Mouse (Mus musculus): Measurements from ENCODE around the gene Evx2. TPM values are rescaled to one million over a fixed set of nuclear protein-coding genes. Genes with fewer than 3 reads are reported as not detected.

Gene Evx2
- total RNA-seq, 2 experiments from 2014 or later, result not detected

- DNase-seq (ENCODE audit: low spot score in 2 of 2), result no peak
Measured at GRCm38 (mm10) chr2:74642431-74642830, 16.9 kb downstream of the Evx2 start.

- no peak for DNase-seq (ENCODE audit: low spot score in 2 of 2)
Measured at GRCm38 (mm10) chr2:74635412-74635811, 23.9 kb downstream of the Evx2 start.

GRCm38 (mm10) chr2:74620368-74620767 is 39.0 kb downstream of the Evx2 start:
- DNase-seq (ENCODE audit: low spot score in 2 of 2), result no peak

- no peak for DNase-seq (ENCODE audit: low spot score in 2 of 2)
Measured at GRCm38 (mm10) chr2:74619676-74620246, 39.6 kb downstream of the Evx2 start.

- no peak for DNase-seq (ENCODE audit: low spot score in 2 of 2)
Measured at GRCm38 (mm10) chr2:74617706-74618105, 41.7 kb downstream of the Evx2 start.

GRCm38 (mm10) chr2:74611406-74611805 is 48.0 kb downstream of the Evx2 start:
- DNase-seq (ENCODE audit: low spot score in 2 of 2), result no peak

- DNase-seq (ENCODE audit: low spot score in 2 of 2), result no peak
Measured at GRCm38 (mm10) chr2:74609350-74609749, 50.0 kb downstream of the Evx2 start.

- no peak for DNase-seq (ENCODE audit: low spot score in 2 of 2)
Measured at GRCm38 (mm10) chr2:74606087-74606760, 53.1 kb downstream of the Evx2 start.

GRCm38 (mm10) chr2:74604011-74604410 is 55.3 kb downstream of the Evx2 start:
- DNase-seq (ENCODE audit: low spot score in 2 of 2), result no peak

Small RNA genes lying within 50 kb of the gene (microRNA-seq; reads per million reads assigned to microRNA genes)
- gene Gm44463, result 0 reads per million in 2 experiments

Other genes starting within 250 kb of the Evx2 start
- gene Lnpk, start 80.1 kb downstream of the Evx2 start, total RNA-seq (2021), result 10 to 100 TPM; 55.3 to 55.4 TPM
- not detected for gene Hoxd13, start 8.8 kb upstream of the Evx2 start, total RNA-seq (2021)
- gene Hoxd12, start 15.5 kb upstream of the Evx2 start, total RNA-seq (2021), result not detected
- gene Hoxd11, start 20.0 kb upstream of the Evx2 start, total RNA-seq (2021), result not detected
- not detected for gene Hoxd10, start 32.4 kb upstream of the Evx2 start, total RNA-seq (2021)
- not detected for gene Hoxd9, start 38.2 kb upstream of the Evx2 start, total RNA-seq (2021)
- not detected for gene Hoxd8, start 45.1 kb upstream of the Evx2 start, total RNA-seq (2021)
- gene Hoxd3, start 52.4 kb upstream of the Evx2 start, total RNA-seq (2021), result not detected
- gene Hoxd4, start 52.4 kb upstream of the Evx2 start, total RNA-seq (2021), result not detected
- gene Gm28230, start 67.2 kb upstream of the Evx2 start, total RNA-seq (2021), result not detected
- under 1 TPM in 1 of 2 experiments, not detected in 1; 0.17 TPM for gene Hoxd1, start 103.4 kb upstream of the Evx2 start, total RNA-seq (2021)
- gene Mtx2, start 166.2 kb upstream of the Evx2 start, total RNA-seq (2021), result 10 to 100 TPM; 36.5 to 43.4 TPM

All from layer of hippocampus, adult 18-20 months (tissue).